Mouse (Mus musculus): ENCODE data around the gene Lyst. TPM values are rescaled to one million over a fixed set of nuclear protein-coding genes. Genes with fewer than 3 reads are reported as not detected.
"Not testable (repeated sequence)": the region's sequence is repeated elsewhere in the genome, so short reads cannot be mapped to it uniquely, and the experiment has no call there.

Lyst gene
- polyA plus RNA-seq, 1 experiment from 2014 or later = 6.4 TPM

GRCm38 (mm10) chr13:13784420-13784936, 194.3 kb downstream of the Lyst start:
- peak; percentile 68; the same call in 1 of the 2 replicates for ATAC-seq (ENCODE audit: low FRiP score, low TSS enrichment)
- H3K27ac ChIP-seq (replicated peaks; ENCODE audit: low read depth, low read length) = 0 out of 2 replicates have a peak overlapping the region, but pooled peaks have one; percentile 37
- DNase-seq = peak; percentile 70
- H3K4me3 ChIP-seq (replicated peaks; ENCODE audit: low read depth, low read length) = peak overlapping the region; percentile 59
- peaks cover 5% of the 10 kb centered on the region; the same call in 1 of the 2 replicates for H3K27me3 ChIP-seq (ENCODE audit: control insufficient read depth, insufficient read depth, low read length)
- peak overlapping the region; percentile 76 for H3K4me2 ChIP-seq (ENCODE audit: low read length)
- no peaks in the 10 kb centered on the region for H3K36me3 ChIP-seq (ENCODE audit: control insufficient read depth, insufficient read depth, low read length)
- H3K4me1 ChIP-seq (ENCODE audit: control insufficient read depth, insufficient read depth, low read length) = no peaks in the 10 kb centered on the region
- peak overlapping the region; percentile 61 for H3K9ac ChIP-seq (replicated peaks; ENCODE audit: low read length)
- WGBS = under 1% methylated on average over 59 of the region's 59 CpGs
- H3K9me3 ChIP-seq (ENCODE audit: control insufficient read depth, low read length) = no peaks in the 10 kb centered on the region

- peak; percentile 22 for ATAC-seq (ENCODE audit: low FRiP score, low TSS enrichment)
- Histone ChIP-seq H3K4me1 (ENCODE audit: control insufficient read depth, insufficient read depth, low read length) (no peaks in the 10 kb centered on the region), H3K27me3 (ENCODE audit: control insufficient read depth, insufficient read depth, low read length) (peaks cover 5% of the 10 kb centered on the region; the same call in 1 of the 2 replicates), H3K36me3 (ENCODE audit: control insufficient read depth, insufficient read depth, low read length) (no peaks in the 10 kb centered on the region), H3K4me3 (replicated peaks; ENCODE audit: low read depth, low read length) (peak overlapping the region; percentile 59), H3K27ac (replicated peaks; ENCODE audit: low read depth, low read length) (no peak overlapping the region), H3K4me2 (ENCODE audit: low read length) (peak overlapping the region; percentile 76), H3K9ac (replicated peaks; ENCODE audit: low read length) (peak overlapping the region; percentile 61), H3K9me3 (ENCODE audit: control insufficient read depth, low read length) (no peaks in the 10 kb centered on the region)
- 1% methylated on average over 30 of the region's 30 CpGs for WGBS
- DNase-seq = peak; percentile 56
These were observed 195.0 kb downstream of the Lyst start for GRCm38 (mm10) chr13:13784981-13785783.

- no peak for DNase-seq
- no peaks in the 10 kb centered on the region for H3K36me3 ChIP-seq (ENCODE audit: control insufficient read depth, insufficient read depth, low read length)
- peaks cover 5% of the 10 kb centered on the region; the same call in 1 of the 2 replicates for H3K27me3 ChIP-seq (ENCODE audit: control insufficient read depth, insufficient read depth, low read length)
- WGBS = 89% methylated on average over 6 of the region's 6 CpGs
- H3K4me1 ChIP-seq (ENCODE audit: control insufficient read depth, insufficient read depth, low read length) = no peaks in the 10 kb centered on the region
- no peak overlapping the region for H3K4me2 ChIP-seq (ENCODE audit: low read length)
- no peak overlapping the region for H3K27ac ChIP-seq (replicated peaks; ENCODE audit: low read depth, low read length)
- no peaks in the 10 kb centered on the region for H3K9me3 ChIP-seq (ENCODE audit: control insufficient read depth, low read length)
- H3K9ac ChIP-seq (replicated peaks; ENCODE audit: low read length) = no peak overlapping the region
- H3K4me3 ChIP-seq (replicated peaks; ENCODE audit: low read depth, low read length) = no peak overlapping the region
- ATAC-seq (ENCODE audit: low FRiP score, low TSS enrichment) = no peak
These were observed 196.8 kb downstream of the Lyst start for GRCm38 (mm10) chr13:13786971-13787370.

GRCm38 (mm10) chr13:13788070-13788469, 197.9 kb downstream of the Lyst start:
- Histone ChIP-seq H3K4me1 (ENCODE audit: control insufficient read depth, insufficient read depth, low read length) (no peaks in the 10 kb centered on the region), H3K27me3 (ENCODE audit: control insufficient read depth, insufficient read depth, low read length) (peaks cover 5% of the 10 kb centered on the region; the same call in 1 of the 2 replicates), H3K27ac (replicated peaks; ENCODE audit: low read depth, low read length) (no peak overlapping the region), H3K36me3 (ENCODE audit: control insufficient read depth, insufficient read depth, low read length) (no peaks in the 10 kb centered on the region), H3K4me3 (replicated peaks; ENCODE audit: low read depth, low read length) (no peak overlapping the region), H3K9me3 (ENCODE audit: control insufficient read depth, low read length) (no peaks in the 10 kb centered on the region), H3K9ac (replicated peaks; ENCODE audit: low read length) (no peak overlapping the region), H3K4me2 (ENCODE audit: low read length) (no peak overlapping the region)
- DNase-seq = no peak
- ATAC-seq (ENCODE audit: low FRiP score, low TSS enrichment) = no peak
- whole genome bisulfite sequencing = 96% methylated on average over 4 of the region's 4 CpGs

GRCm38 (mm10) chr13:13791981-13792380, 201.8 kb downstream of the Lyst start:
- Histone ChIP-seq H3K4me2 (ENCODE audit: low read length) (no peak overlapping the region), H3K36me3 (ENCODE audit: control insufficient read depth, insufficient read depth, low read length) (no peaks in the 10 kb centered on the region), H3K4me3 (replicated peaks; ENCODE audit: low read depth, low read length) (no peak overlapping the region), H3K4me1 (ENCODE audit: control insufficient read depth, insufficient read depth, low read length) (no peaks in the 10 kb centered on the region), H3K27me3 (ENCODE audit: control insufficient read depth, insufficient read depth, low read length) (no peaks in the 10 kb centered on the region), H3K9me3 (ENCODE audit: control insufficient read depth, low read length) (no peaks in the 10 kb centered on the region), H3K9ac (replicated peaks; ENCODE audit: low read length) (no peak overlapping the region), H3K27ac (replicated peaks; ENCODE audit: low read depth, low read length) (no peak overlapping the region)
- WGBS = 96% methylated on average over 3 of the region's 3 CpGs
- no peak for DNase-seq
- no peak for ATAC-seq (ENCODE audit: low FRiP score, low TSS enrichment)

- no peaks in the 10 kb centered on the region for H3K9me3 ChIP-seq (ENCODE audit: control insufficient read depth, low read length)
- no peak overlapping the region for H3K4me3 ChIP-seq (replicated peaks; ENCODE audit: low read depth, low read length)
- no peaks in the 10 kb centered on the region for H3K27me3 ChIP-seq (ENCODE audit: control insufficient read depth, insufficient read depth, low read length)
- H3K36me3 ChIP-seq (ENCODE audit: control insufficient read depth, insufficient read depth, low read length) = no peaks in the 10 kb centered on the region
- no peak overlapping the region for H3K4me2 ChIP-seq (ENCODE audit: low read length)
- no peak overlapping the region for H3K9ac ChIP-seq (replicated peaks; ENCODE audit: low read length)
- 27% methylated on average over 5 of the region's 5 CpGs for WGBS
- H3K27ac ChIP-seq (replicated peaks; ENCODE audit: low read depth, low read length) = no peak overlapping the region
- no peaks in the 10 kb centered on the region for H3K4me1 ChIP-seq (ENCODE audit: control insufficient read depth, insufficient read depth, low read length)
- ATAC-seq (ENCODE audit: low FRiP score, low TSS enrichment) = no peak
- no peak for DNase-seq
These were observed 205.1 kb downstream of the Lyst start for GRCm38 (mm10) chr13:13795166-13795832.

- ATAC-seq (ENCODE audit: low FRiP score, low TSS enrichment) (no peak), DNase-seq (no peak)
- Histone ChIP-seq H3K4me2 (ENCODE audit: low read length) (no peak overlapping the region), H3K9ac (replicated peaks; ENCODE audit: low read length) (no peak overlapping the region), H3K4me3 (replicated peaks; ENCODE audit: low read depth, low read length) (no peak overlapping the region), H3K27ac (replicated peaks; ENCODE audit: low read depth, low read length) (no peak overlapping the region), H3K9me3 (ENCODE audit: control insufficient read depth, low read length) (no peaks in the 10 kb centered on the region), H3K27me3 (ENCODE audit: control insufficient read depth, insufficient read depth, low read length) (no peaks in the 10 kb centered on the region), H3K36me3 (ENCODE audit: control insufficient read depth, insufficient read depth, low read length) (no peaks in the 10 kb centered on the region), H3K4me1 (ENCODE audit: control insufficient read depth, insufficient read depth, low read length) (no peaks in the 10 kb centered on the region)
- WGBS = 97% methylated on average over 1 of the region's 1 CpGs
These were observed 205.9 kb downstream of the Lyst start for GRCm38 (mm10) chr13:13796082-13796481.

GRCm38 (mm10) chr13:13797816-13798215, 207.6 kb downstream of the Lyst start:
- H3K9ac ChIP-seq (replicated peaks; ENCODE audit: low read length); ATAC-seq (ENCODE audit: low FRiP score, low TSS enrichment); DNase-seq: not testable (repeated sequence)

More at GRCm38 (mm10) chr13:13797816-13798215, 207.6 kb downstream of the Lyst start:
- not testable (repeated sequence) for H3K4me3 ChIP-seq (replicated peaks; ENCODE audit: low read depth, low read length); H3K4me1 ChIP-seq (ENCODE audit: control insufficient read depth, insufficient read depth, low read length); H3K4me2 ChIP-seq (ENCODE audit: low read length); H3K9me3 ChIP-seq (ENCODE audit: control insufficient read depth, low read length); H3K27me3 ChIP-seq (ENCODE audit: control insufficient read depth, insufficient read depth, low read length); H3K36me3 ChIP-seq (ENCODE audit: control insufficient read depth, insufficient read depth, low read length); H3K27ac ChIP-seq (replicated peaks; ENCODE audit: low read depth, low read length)
- 91% methylated on average over 12 of the region's 12 CpGs for WGBS

Data from midbrain, embryonic 14.5 days (tissue).